Mouse (Mus musculus) CD8-positive naive resting alpha-beta T cell, adult 2 months (primary cell): ENCODE measurements at regions not wholly inside any gene's neighbourhood (a gene's known extent, or its start where the extent isn't known, plus 50 kb on each side); places are given as distances from the start of the nearest gene placed in this dataset.

Experiments used
- DNase-seq, 2 experiments: peaks; one replicate each; pipeline ENCODE4 v3.0.0; 2022; ENCODE audit warnings: low read depth in 2 of 2, low spot score in 2 of 2

- DNase-seq = no peak
Observed at GRCm38 (mm10) chr5:75770592-75770991, 195.9 kb downstream of the Kit start.

GRCm38 (mm10) chr5:75767213-75767612 lies 192.5 kb downstream of the Kit start:
- DNase-seq = no peak

GRCm38 (mm10) chr5:75762374-75762773 lies 187.7 kb downstream of the Kit start:
- no peak for DNase-seq

- DNase-seq = no peak
Observed at GRCm38 (mm10) chr5:75761459-75762310, 187.0 kb downstream of the Kit start.

DNA sequence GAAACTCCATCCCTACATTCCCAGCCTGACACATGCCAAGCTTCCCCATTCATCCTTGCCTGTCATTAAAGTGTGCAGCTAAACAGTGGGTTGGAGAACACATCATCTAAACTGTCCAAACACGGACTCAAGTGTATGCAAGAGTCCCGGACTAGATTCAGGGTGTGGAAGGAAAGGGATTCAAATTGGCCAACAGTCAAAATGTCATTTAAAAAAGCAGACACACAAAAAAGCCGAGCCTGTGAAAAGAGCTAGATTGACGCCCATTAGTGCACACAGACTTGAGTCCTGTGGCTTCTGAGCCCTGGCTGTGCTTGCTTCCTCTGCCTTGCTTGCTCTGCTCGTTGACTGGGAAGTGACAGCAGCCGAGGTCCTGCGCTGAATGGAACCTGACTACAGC lies 181.5 kb downstream of the Kit start:
- DNase-seq = no peak

- no peak for DNase-seq
Observed at GRCm38 (mm10) chr5:75754356-75754755, 179.6 kb downstream of the Kit start.

GRCm38 (mm10) chr5:75745311-75745710 lies 170.6 kb downstream of the Kit start:
- no peak for DNase-seq

DNA sequence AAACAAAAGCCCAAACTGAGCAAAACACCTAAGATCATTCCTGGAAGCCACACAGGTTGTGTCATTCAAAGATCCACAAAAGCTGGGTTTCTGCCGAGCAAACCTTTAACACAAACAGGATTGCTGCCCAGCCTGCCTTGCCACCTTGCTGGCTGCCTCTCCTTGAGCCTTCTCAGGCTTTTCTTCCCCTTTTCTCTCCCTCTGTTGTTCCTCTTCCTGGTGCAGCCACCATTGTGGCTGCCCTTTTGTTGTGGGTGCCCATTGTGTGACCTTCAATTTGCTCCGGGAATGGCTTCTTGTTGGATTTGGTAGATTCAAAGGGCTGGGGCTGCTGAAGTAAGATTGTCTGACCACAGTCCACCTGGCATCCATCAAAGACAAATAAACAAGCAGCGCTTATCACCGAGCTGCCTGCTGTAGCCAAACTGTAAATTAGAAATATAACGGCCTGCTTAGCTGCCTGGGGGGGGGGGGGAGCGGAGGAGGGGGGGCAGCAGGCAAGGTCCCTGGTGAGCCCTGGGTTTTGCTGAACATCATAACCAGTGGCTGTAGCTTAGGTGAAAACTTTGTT lies 169.8 kb downstream of the Kit start:
- DNase-seq = no peak

DNA sequence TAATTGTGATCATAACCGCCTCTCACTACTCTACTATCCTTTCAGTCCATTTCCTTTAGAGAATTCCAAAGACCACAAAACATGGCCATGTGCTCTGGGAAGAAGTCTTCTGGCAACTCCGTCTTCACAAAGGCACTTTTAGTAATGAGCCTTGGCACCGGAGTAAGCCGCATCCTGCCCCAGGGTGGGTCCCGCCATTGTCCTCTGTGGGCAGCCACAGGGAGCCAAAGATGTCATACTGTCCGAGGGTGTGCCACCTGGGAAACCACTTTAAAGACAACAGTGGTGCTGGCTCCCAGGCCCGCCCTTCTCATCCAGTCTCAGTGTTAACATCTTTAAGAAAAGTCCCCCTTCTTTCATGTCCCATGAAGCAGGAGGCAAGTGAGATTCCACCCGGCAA lies 164.6 kb downstream of the Kit start:
- no peak for DNase-seq

DNA sequence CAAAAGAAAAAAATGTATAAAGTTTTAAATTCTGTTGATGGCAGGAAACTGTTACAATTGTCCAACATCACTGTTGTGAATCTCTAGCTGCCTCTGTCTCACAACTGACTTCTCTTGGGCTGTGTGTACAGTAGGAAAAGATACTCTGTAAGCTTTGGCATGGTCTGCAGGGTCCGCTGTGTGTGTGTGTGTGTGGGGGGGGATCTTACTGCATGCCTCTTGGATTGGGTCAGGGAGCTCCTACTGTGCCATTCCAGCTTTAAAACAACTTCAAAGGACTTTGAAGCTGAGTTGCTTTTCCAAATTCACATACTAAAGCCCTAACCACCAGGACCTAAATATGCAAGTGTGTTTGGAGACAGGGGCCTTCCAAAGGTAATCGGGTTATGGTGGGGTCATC lies 163.7 kb downstream of the Kit start:
- no peak for DNase-seq

DNA sequence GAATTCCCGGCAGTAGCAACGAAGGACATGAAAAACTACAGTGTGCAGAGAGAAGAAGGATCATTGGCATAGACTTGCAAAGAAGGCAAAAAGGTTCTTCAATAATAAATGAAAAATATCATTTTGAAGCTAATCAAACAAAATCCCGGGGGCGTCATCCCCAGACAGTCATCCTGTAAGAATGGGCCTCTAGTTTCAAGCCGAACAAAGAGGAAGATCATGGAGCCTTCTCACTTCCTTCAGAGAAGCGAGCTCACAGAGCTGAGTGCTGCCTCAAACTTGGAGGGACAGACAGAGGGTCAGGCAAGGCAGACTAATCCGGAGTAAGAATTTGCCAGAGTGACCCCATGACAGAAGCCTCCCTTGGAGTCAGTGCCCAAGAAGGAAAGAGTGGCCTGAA lies 163.0 kb downstream of the Kit start:
- DNase-seq = no peak

- DNase-seq = peak in 1 of 2 experiments; percentile 9
Observed at GRCm38 (mm10) chr5:75736318-75736717, 161.6 kb downstream of the Kit start.

- no peak for DNase-seq
Observed at GRCm38 (mm10) chr5:75734508-75734907, 159.8 kb downstream of the Kit start.

DNA sequence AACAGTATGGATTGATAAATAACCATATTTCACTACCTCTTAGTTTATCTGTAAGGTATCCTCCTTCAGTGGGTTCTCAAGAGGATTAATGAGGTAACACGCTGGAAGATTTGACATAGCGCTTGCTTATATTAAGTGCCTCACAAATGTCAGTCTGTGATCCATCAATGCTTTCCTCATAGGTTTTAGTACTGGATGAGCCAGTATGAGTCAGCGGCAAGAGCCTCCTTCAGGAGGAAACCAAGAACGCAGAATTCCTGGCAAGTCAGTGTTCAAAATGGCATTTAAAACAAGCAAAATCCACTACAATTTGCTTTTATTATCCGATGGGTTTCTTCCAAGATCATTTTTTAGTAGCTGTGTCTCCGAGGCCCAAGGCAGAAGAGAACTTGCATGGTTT lies 159.3 kb downstream of the Kit start:
- no peak for DNase-seq

DNA sequence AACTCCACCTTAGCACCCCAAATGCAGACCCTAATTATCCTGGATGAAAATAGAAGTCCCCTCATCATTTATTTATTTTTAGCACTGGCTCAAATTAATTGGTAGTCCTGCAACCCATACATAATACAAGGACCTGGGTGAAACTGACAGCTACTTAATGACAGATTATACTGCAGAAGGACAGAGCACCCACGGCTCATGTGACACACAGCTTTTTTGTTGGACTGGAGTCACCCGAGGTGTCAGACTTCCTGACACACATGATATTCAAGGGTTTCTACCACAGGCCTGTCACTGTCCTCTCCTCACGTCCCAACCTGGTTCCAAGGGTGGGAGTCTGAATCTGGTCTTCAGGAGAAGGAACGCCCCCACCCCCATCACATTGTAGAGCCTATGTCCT lies 156.5 kb downstream of the Kit start:
- no peak for DNase-seq

- DNase-seq = no peak
Observed at GRCm38 (mm10) chr5:75730698-75731097, 156.0 kb downstream of the Kit start.

DNA sequence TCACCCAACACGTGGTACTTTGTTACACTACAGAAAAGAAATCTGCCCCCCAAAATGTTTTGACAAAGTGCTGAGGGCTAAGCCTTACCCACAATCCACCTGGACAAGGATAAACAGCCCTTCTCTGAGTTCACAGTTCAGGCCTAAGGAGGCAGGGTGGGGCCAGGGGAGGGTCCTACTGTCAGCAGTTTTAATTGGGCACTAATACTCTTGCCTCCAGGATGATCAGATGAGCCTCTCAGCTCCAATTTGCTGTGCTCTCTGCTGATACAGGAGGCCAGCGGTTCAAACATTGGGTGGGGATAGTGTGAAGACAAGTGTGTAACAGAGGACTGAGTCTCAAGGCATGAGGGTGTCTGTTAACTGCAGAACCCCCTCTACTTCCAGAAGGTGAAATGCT lies 146.6 kb downstream of the Kit start:
- no peak for DNase-seq

DNA sequence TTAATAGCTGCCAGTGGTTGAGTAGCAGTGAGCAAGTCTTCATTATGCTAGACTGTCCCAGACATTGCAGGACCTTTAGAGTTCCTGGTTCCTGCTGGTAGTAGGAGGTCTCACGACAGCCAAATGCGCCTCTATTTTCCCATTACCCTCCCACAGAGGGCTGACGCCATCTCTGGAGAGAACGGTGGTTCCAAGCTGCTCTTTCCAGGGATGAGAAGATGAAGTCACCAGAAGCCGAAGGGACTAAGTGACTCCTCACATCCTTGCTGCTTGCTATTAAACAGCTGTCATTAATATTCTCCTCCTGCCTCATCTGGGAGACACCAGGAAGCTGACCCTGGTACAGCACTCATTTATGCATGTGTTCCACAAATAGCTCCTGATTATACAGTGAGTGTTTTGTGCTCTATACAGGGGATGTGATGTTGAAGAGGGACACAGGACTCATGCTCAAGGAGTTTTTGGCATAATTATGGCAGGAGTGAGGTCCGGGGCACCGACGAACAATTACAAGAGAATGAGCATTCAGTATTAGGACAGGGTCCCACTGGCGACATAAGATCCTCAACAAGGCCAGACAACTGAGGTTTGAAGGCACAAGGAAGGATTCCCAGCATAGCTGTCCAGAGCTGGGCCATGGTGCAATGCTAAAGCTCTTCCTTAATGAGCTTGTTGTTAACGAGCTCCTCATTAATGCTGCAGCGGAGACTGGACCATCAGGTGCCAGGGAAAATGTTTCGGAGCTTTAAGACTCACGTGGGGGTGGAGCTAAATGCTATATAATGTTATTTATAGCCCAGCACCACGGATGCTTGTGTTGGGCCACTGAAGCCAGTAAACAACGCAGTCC lies 145.6 kb downstream of the Kit start:
- no peak for DNase-seq

- DNase-seq = no peak
Observed at GRCm38 (mm10) chr5:75718511-75719225, 144.0 kb downstream of the Kit start.
